Mouse (Mus musculus): Measurements from ENCODE around the gene Elane.

DNA sequence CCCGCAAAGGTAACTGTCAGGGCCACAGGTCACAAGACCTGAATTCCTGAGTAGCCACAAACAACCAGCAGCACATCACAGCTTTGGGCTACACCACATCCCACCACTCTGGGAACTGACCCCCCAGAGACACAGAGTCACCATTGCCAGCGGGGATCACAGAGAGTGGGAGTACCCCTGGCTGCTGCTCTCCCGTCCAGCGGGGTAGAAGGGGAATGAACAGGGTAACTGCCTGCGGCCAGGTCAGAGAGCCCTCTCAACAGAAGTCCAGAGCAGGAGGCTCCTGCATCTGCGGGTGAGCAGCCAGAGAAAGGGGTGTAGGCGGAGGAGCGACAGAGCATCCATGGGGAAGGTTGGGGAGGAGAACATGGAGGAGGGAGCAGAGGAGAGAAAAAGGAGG is 30.0 kb downstream of the Elane start:
- TF ChIP-seq GATA1 (IDR thresholded peaks at IDR 0.05; ENCODE audit: borderline replicate concordance, low read length) = no peak
- no peak for TF ChIP-seq FLI1 (IDR thresholded peaks at IDR 0.05; ENCODE audit: low read length)
